Mouse (Mus musculus) liver, embryonic 14.5 days (tissue): Measurements from ENCODE around the gene Cdc42ep4.

Experiments
- CTCF ChIP-seq: IDR thresholded peaks from 2 replicates; pipeline ENCODE4 v1.5.1; 2016; ENCODE audit warnings: antibody characterized with exemption, low read depth, control low read depth
- EP300 ChIP-seq: IDR thresholded peaks from 2 replicates; pipeline ENCODE4 v1.6.1; 2016; ENCODE audit warnings: antibody characterized with exemption, low read depth

- TF ChIP-seq CTCF (no peak), EP300 (no peak)
These were observed 29.1 kb downstream of the Cdc42ep4 start for GRCm38 (mm10) chr11:113722405-113723090.
